Mouse (Mus musculus) embryonic facial prominence, embryonic 14.5 days (tissue): ENCODE measurements at regions not wholly inside any gene's neighbourhood (a gene's known extent, or its start where the extent isn't known, plus 50 kb on each side); places are given as distances from the start of the nearest gene placed in this dataset.

Source experiments
- ATAC-seq: fragments of 200-750 bp; cut with Nextera tagmentation; 2 replicates; pipeline ENCODE4 v1.8.0; 2017; ENCODE audit warnings: low read depth, moderate number of reproducible peaks, moderate TSS enrichment
- DNase-seq: peaks from one replicate; pipeline ENCODE4 v3.0.0-alpha.2; 2015; ENCODE audit warnings: low spot score
- H3K27ac ChIP-seq: fragments of 300-500 bp; sonication (generic); replicated peaks from 2 replicates; pipeline ENCODE4 v1.5.1; 2014; ENCODE audit warnings: low read depth, mild to moderate bottlenecking, low read length, moderate library complexity
- H3K27me3 ChIP-seq: fragments of 300-500 bp; sonication (generic); replicated peaks from 2 replicates; pipeline ENCODE4 v1.6.1; 2014; ENCODE audit warnings: low read length; ENCODE audit not compliant: control insufficient read depth, insufficient read depth
- H3K36me3 ChIP-seq: fragments of 300-500 bp; sonication (generic); 2 replicates; pipeline ENCODE4 v1.6.1; 2014; ENCODE audit warnings: low read length, mixed read lengths; ENCODE audit not compliant: control insufficient read depth, insufficient read depth
- H3K4me1 ChIP-seq: fragments of 300-500 bp; sonication (generic); 2 replicates; pipeline ENCODE4 v1.6.1; 2014; ENCODE audit warnings: antibody characterized with exemption, low read length; ENCODE audit not compliant: control insufficient read depth, insufficient read depth
- H3K4me2 ChIP-seq: fragments of 300-500 bp; sonication (generic); 2 replicates; pipeline ENCODE4 v1.6.1; 2014; ENCODE audit warnings: low read depth, mild to moderate bottlenecking, low read length, moderate library complexity, mixed read lengths
- H3K4me3 ChIP-seq: fragments of 300-500 bp; sonication (generic); 2 replicates; pipeline ENCODE4 v1.5.1; 2014; ENCODE audit warnings: low read depth, mild to moderate bottlenecking, low read length
- H3K9ac ChIP-seq: fragments of 300-500 bp; sonication (generic); 2 replicates; pipeline ENCODE4 v1.6.1; 2014; ENCODE audit warnings: low read depth, mild to moderate bottlenecking, low read length, moderate library complexity, mixed read lengths
- H3K9me3 ChIP-seq: fragments of 300-500 bp; sonication (generic); 2 replicates; pipeline ENCODE4 v1.6.1; 2016; ENCODE audit warnings: low read length; ENCODE audit not compliant: control insufficient read depth
- WGBS: fragments of 180-500 bp; shearing (Covaris S2); extraction: QIAGEN DNeasy Blood & Tissue Kit; methylation state at CpG from one replicate; pipeline ENCODE4 v1.1.7; 2014; 5-methylcytosine and 5-hydroxymethylcytosine counted together

DNA sequence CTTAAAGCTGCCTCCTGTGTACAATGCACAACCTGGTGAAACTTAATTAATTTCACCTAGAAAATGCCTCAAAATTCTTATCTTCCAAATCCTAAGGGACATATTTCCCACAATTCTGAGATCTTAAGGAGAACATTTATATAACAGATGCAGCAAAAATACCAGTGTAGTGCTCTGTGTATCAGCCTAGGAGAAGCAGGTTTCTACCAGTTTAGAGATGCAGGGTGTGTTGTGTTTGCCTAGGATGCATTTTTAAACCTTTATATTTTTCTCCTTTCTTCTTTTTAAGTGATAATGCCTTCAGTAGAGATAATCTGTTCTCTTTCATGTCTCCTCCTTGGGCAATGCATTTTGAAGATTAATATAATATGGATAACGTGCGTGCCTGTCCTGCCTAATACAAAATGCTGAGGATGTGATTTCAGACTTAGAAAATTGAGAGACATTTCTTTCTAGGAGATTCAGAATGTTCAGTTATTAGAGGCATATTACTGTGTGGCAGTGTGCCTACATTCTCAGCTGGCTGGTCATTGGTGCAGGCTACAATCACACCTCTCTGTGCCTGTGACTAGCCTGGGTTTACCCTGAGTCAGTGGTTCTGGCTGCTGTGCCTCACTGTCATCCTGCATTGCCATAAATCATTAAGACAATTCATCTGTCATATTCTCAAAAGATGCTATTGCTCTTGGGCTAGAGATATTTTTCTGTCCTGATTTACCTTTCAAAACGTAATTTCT lies 1268.1 kb downstream of the Hace1 start:
- Histone ChIP-seq H3K9me3 (no peaks in the 10 kb centered on the region), H3K4me2 (no peak overlapping the region), H3K27ac (no peak overlapping the region), H3K27me3 (no peaks in the 10 kb centered on the region), H3K9ac (no peak overlapping the region), H3K4me3 (no peak overlapping the region), H3K36me3 (no peaks in the 10 kb centered on the region), H3K4me1 (no peaks in the 10 kb centered on the region)
- 71% methylated on average over 3 of the region's 3 CpGs for WGBS
- no peak for ATAC-seq
- DNase-seq, result no peak
